Mouse (Mus musculus) adrenal gland (tissue): ENCODE measurements around the gene Btbd35f29.
"Not testable (repeated sequence)": the region's sequence is repeated elsewhere in the genome, so short reads cannot be mapped to it uniquely, and the experiment has no call there.

Source experiments
- intact Hi-C: fragments of 180-260 bp; cut with DNase I; formaldehyde crosslinking; loops from one replicate; pipeline ENCODE4 v1.15.1; 2025
- long read RNA-seq, 2 experiments: library from polyadenylated mRNA; unstranded; transcript quantifications; one replicate each; pipeline ENCODE4 v2.0.0; 2020; ENCODE audit warnings: borderline replicate concordance in 1 of 2; ENCODE audit not compliant: insufficient replicate concordance in 1 of 2

Gene Btbd35f29
- long read RNA-seq, experiment 1, result 0 reads
- long read RNA-seq, experiment 2, result 0 reads

- intact Hi-C loops, result not testable (repeated sequence)
Observed at GRCm38 (mm10) chrX:31117374-31117773, at the start of gene Btbd35f29. Btbd35f29 (plus strand) TSS chrX:31117674.

- intact Hi-C loops, result not testable (repeated sequence)
Observed at GRCm38 (mm10) chrX:31141416-31141815, 23.9 kb downstream of the Btbd35f29 start.

- intact Hi-C loops, result not testable (repeated sequence)
Observed at GRCm38 (mm10) chrX:31145144-31145543, 27.7 kb downstream of the Btbd35f29 start.

- intact Hi-C loops, result not testable (repeated sequence)
Observed at GRCm38 (mm10) chrX:31145835-31146234, 28.4 kb downstream of the Btbd35f29 start.

GRCm38 (mm10) chrX:31158534-31159085, 41.1 kb downstream of the Btbd35f29 start:
- intact Hi-C loops, result not testable (repeated sequence)

GRCm38 (mm10) chrX:31159450-31160322, 42.2 kb downstream of the Btbd35f29 start:
- intact Hi-C loops, result not testable (repeated sequence)

GRCm38 (mm10) chrX:31160554-31160953, 43.1 kb downstream of the Btbd35f29 start:
- intact Hi-C loops, result not testable (repeated sequence)

- intact Hi-C loops, result not testable (repeated sequence)
Observed at GRCm38 (mm10) chrX:31162638-31163037, 45.2 kb downstream of the Btbd35f29 start.

- intact Hi-C loops, result not testable (repeated sequence)
Observed at GRCm38 (mm10) chrX:31165193-31165592, 47.7 kb downstream of the Btbd35f29 start.
